Mouse (Mus musculus): ENCODE measurements around the gene Clmn.
A peak's percentile ranks its signal among the peaks of the same experiment; 100 is the strongest.
"Not testable (repeated sequence)": the region's sequence is repeated elsewhere in the genome, so short reads cannot be mapped to it uniquely, and the experiment has no call there.

Gene Clmn

GRCm38 (mm10) chr12:104838462-104838861, 26.4 kb downstream of the Clmn start:
- DNase-seq (ENCODE audit: low spot score), result no peak

- no peak for DNase-seq (ENCODE audit: low spot score)
These were observed 26.9 kb downstream of the Clmn start for GRCm38 (mm10) chr12:104837957-104838401.

- no peak for DNase-seq (ENCODE audit: low spot score)
These were observed 27.6 kb downstream of the Clmn start for GRCm38 (mm10) chr12:104837111-104837837.

GRCm38 (mm10) chr12:104836230-104836629, 28.6 kb downstream of the Clmn start:
- DNase-seq (ENCODE audit: low spot score), result no peak

DNA sequence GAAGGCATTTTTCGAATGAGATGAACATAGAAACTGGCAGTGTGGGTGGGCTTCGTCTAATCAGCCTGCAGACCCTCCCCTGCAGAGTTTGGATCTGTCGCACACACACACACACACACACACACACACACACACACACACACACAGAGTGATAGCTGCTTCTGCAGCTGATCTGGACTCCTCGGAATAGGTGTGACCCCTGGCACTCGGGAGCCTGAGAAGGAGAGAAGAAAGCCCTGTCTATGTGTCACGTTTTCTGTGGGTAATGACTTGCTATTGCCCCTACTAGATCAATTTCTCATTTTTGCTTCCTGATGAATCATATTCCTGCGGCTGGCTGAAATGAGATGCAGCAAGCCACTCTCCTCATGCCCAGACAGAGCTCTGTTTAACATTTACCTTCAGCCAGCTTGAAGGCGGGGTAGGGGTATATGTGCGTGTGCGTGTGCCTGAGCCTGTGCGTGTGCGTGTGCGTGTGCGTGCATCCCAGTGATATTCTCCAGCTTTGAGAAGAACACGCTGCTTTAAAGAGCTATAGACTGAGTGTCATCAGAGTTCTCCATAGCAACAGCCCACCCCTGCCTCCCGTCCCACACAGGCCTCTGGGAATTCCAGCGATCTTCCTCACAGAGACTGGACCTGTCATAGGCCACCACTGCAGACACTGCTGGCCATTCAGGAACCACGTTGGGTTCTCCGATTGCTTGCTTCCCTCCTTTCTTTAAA, 29.3 kb downstream of the Clmn start:
- DNase-seq (ENCODE audit: low spot score), result no peak

DNA sequence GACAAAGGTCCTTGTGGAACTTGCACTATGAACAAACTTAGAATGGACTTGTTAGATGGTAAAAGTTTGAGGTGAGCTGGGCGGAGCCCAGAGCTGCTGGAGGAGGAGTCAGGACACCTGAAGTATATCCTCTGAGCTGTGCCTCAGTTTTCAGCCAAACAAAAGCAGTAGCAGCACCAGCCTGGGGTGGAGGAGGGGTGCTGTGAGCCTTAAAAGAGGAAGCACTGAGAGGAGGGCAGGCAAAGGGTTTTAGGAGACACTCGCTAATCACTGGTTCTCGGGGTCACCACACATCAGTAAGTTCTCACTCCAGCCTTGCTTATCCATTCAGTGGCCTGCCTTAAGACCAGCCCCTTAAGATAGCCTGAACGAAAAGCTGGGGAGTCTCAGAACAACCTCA, 30.1 kb downstream of the Clmn start:
- no peak for DNase-seq (ENCODE audit: low spot score)

- no peak for DNase-seq (ENCODE audit: low spot score)
These were observed 34.0 kb downstream of the Clmn start for GRCm38 (mm10) chr12:104830666-104831435.

GRCm38 (mm10) chr12:104830283-104830639, 34.6 kb downstream of the Clmn start:
- DNase-seq (ENCODE audit: low spot score), result no peak

DNA sequence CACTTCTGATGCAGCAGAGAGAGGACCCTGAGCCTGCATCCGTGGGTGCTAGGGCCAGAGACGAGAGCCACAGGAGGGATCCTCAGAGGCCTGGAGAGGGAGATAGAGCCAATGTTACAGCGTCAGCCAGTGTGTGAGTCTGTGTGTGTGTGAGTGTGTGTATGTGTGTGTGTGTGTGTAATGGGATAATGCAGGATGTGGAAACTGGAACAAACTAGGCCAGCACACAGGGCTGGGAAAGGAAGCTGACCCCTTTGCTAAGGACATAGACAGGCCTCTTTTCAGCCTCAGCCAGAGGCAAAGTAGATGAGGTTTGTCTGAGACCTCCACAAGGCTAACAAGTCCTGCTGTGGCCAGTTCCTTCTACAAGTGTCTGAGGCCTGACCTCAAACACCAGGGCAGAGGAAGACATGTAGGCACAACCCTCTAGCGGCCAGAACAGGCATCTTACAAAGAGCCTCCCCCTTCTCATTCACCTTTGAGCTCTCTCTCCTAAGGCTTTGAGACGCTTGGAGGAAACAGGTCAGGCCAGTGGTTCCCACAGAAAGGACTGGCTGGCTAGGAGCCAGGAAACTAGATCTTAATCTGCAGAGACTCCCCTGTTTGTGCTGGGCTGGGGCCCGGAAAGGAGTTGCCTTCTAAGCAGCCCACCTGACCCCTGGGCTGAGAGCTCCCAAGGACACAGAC, 35.1 kb downstream of the Clmn start:
- DNase-seq (ENCODE audit: low spot score), result no peak

- DNase-seq (ENCODE audit: low spot score), result not testable (repeated sequence)
These were observed 35.9 kb downstream of the Clmn start for GRCm38 (mm10) chr12:104828986-104829385.

GRCm38 (mm10) chr12:104827721-104828120, 37.2 kb downstream of the Clmn start:
- no peak for DNase-seq (ENCODE audit: low spot score)

DNA sequence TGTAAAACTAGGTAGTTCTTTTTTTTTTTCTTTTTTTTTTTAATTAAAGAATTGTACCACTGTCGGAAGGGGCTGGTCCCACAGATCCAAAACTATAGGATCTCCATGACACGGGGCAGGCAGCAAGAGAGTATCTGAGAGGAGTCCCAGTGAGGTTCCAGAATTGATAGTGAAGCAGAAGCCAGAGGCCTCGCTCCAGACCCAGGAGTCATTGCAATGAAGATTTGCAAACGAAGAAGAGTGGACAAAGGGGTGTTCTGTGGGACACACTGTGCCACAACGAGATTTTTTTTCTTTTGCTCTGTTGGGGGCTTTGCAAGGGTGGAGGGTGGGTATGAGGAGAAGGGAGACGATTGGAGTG, 40.0 kb downstream of the Clmn start:
- no peak for DNase-seq (ENCODE audit: low spot score)

GRCm38 (mm10) chr12:104824244-104824906, 40.5 kb downstream of the Clmn start:
- DNase-seq (ENCODE audit: low spot score), result peak; percentile 52

- no peak for DNase-seq (ENCODE audit: low spot score)
These were observed 41.2 kb downstream of the Clmn start for GRCm38 (mm10) chr12:104823722-104824121.

- DNase-seq (ENCODE audit: low spot score), result no peak
These were observed 41.9 kb downstream of the Clmn start for GRCm38 (mm10) chr12:104822838-104823599.

DNA sequence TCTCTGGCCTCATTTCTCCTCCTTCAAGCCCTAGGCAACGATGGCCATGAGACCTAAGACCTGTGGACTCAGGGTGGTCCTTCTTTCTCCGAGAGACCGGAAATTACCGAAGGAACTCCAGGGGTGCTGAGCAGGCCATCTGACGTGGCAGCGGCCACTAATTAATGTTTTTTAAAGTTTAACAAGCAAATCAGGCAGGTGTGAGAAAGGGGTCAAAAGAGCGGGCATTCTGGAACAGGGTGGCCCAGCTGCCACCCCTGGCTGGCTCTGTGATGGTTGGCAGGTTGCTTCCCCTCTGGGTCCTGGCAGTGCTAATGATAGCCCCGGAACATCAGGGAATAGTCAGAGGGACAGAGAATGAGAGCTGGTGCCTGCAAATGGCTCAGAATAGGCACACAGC, 42.7 kb downstream of the Clmn start:
- no peak for DNase-seq (ENCODE audit: low spot score)

DNA sequence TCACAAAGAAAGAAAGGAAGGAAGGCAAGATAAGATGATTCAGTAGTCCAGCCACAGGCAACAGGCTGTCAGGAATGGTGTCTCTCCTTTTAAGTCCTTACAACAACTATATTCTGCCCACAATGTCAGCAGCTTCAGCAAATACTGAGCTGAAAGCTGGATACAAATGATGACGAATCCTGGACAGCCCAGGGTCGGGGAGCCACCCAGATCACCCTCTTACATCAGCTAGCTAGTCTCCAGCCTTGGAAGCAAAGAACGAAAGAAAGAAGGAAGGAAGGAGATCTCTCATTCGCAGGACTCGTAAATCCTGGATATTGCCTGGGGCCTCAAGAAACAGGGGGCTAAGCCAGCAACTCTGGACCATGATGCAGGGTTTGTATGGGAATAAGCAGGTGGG, 44.8 kb downstream of the Clmn start:
- no peak for DNase-seq (ENCODE audit: low spot score)

GRCm38 (mm10) chr12:104819050-104819449, 45.8 kb downstream of the Clmn start:
- DNase-seq (ENCODE audit: low spot score), result no peak

DNA sequence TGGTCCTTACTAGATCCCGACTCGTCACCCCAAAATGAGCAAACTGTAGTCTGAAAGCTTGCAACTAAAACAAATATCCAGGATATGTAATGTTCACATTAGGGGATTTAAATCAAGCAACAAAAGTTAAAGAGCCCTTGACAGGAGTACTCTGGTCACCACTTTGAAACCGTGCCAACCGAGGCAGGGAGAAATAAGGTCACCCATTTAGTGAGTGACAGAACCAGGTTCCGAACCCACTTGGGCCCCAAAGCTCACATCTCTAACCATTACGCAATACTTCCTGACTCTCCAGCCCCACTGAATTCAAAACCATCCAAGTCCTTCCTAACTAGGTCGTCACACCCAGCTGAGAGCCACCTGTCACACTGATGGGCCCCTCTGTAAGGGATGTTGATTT, 46.8 kb downstream of the Clmn start:
- DNase-seq (ENCODE audit: low spot score), result no peak

DNA sequence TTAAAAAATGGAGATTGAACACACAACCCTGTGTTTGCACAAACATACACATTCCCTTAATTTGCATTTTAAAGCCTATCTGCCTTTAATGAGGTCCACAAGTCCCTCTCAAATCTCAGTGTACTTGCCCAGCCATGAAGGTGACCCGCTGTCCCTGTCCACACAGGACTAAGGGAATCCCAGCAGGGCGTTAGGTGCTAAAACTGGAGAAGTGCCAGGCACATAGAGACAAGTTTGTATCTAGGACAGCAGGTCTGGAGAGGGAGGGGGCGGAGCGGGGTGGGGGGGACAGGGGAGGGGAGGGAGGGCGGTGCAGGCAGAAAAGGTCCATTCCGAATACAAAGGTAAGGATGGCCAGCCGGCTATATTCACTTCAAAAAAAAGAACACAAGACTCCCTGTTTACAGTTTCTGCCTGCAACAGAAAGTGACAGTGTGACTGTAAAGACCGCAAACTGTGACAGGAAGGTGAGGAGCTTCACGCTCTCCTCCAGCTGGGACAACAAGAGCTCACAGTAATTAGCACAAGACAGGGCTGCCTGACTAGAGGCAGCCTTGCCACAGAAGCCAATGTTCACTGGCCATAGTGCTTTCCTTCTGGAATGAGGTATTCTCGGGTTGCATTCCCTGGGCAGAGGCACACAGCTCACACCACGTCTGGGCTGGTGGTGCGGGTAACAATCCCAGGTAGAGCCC, 47.6 kb downstream of the Clmn start:
- DNase-seq (ENCODE audit: low spot score), result no peak
